Mouse (Mus musculus) urinary bladder, postnatal 4 days (tissue): ENCODE measurements at regions not wholly inside any gene's neighbourhood (a gene's known extent, or its start where the extent isn't known, plus 50 kb on each side); places are given as distances from the start of the nearest gene placed in this dataset.
"Not testable (repeated sequence)": the region's sequence is repeated elsewhere in the genome, so short reads cannot be mapped to it uniquely, and the experiment has no call there.

Experiments used
- DNase-seq, 2 experiments: peaks; one replicate each; pipeline ENCODE4 v3.0.0; 2021 to 2022; ENCODE audit warnings: low spot score in 2 of 2

DNA sequence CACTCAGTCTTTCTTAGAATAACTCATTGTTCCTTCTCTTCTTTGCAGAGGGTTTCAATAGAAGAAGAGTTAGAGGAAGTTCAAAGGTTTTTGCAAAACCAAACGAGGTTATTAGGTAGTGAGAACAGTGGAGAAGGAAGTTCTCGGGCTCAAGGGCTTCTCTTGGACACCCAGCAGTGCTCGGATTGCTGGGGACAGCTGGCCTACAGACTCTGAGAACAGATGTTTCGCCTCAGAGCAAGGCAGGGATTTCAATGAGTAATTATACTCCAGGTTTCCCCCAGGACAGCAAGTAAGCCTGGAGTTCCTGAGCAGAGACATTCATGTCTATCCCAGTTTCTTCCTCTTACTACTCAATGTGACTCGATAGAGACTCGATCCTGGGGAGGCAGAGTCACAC, 94.4 kb downstream of the Cd24a start:
- no peak for DNase-seq

DNA sequence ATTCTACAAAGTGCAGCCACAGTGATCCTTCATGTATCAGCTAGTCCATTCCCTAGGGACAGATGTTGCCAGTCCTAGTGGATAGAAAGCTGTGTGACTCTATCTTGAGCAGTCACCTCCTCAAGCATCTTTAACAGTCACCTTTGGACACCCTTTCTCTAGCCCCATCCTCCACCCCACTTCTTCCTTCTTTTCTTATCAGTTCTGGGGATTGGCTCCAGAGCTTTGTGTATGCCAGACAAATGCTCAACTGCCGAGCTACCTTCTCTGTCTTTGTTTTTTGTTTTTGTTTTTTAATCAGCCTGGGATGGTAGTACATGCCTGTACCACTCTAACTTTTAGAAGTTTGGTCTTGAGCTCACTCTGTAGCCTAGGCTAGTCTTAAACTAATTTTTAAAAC, 96.7 kb downstream of the Cd24a start:
- DNase-seq = no peak

DNA sequence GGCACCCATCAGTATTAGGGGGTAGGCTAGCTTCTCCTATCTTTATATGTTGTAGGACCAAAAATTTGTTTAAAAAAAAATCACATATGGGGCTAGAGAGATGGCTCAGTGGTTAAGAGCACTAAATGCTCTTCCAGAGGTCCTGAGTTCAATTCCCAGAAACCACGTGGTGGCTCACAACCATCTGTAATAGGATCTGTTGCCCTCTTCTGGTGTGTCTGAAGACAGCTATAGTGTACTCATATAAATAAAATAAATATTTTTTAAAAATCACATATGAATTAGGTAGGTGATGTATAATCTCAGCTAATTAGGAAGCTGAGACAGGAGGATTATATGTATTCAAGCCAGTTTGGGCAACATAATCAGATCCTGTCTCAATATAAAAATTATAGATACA, 97.4 kb downstream of the Cd24a start:
- not testable (repeated sequence) for DNase-seq

DNA sequence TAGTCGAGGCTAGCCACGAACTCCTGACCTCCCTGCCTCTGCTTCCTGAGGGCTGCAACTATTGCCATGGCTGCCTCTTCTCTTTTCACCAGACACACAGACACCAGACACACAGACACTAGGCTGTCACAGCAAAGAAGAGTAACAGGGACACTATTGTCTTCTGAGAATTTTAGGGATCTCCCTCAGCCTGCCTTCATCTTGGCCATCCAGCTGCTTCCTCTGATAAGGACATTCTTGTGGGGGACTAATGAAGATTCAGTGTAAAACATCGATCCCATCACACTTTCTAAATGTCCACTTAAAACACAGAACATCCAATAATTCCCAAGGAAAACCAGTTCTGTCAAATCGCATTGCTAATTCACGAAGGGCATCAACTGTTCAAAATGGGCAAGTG, 98.2 kb downstream of the Cd24a start:
- no peak for DNase-seq

DNA sequence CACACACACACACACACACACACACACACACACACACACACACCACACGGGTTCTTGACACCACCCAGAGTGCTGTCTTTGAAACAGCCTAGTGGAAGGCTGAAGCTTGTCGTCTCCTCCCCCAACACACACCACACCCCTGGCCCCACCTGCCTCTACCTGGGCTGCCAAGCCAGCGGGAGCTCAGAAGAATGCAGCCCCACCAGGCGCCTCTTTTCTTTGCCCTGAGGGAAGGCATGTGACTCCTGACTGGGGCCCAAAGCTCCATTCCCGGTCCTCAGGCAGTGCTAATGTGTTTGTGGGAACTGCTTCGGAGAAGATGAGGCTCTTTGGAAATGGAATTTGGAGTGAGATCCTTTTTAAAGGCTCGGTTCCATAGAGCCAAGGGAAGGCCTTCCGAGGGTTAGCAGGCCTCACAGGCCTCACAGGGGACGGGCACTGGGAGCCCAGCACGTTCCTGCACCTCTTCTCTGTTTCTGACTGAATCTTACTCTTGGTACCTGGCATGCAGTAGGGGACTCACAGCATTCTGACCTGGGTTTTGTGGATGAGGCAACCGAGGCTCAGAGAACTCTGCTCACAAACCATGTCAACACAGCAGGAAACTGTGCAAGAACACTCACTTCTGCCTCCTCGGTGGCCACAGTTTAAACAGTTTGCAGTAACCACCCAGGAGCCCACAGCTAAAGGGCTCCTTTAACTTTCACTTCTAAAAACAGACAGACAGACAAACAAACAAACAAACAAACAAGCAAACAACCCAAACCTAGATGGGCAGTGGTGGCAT, 106.4 kb downstream of the Cd24a start:
- DNase-seq = no peak

DNA sequence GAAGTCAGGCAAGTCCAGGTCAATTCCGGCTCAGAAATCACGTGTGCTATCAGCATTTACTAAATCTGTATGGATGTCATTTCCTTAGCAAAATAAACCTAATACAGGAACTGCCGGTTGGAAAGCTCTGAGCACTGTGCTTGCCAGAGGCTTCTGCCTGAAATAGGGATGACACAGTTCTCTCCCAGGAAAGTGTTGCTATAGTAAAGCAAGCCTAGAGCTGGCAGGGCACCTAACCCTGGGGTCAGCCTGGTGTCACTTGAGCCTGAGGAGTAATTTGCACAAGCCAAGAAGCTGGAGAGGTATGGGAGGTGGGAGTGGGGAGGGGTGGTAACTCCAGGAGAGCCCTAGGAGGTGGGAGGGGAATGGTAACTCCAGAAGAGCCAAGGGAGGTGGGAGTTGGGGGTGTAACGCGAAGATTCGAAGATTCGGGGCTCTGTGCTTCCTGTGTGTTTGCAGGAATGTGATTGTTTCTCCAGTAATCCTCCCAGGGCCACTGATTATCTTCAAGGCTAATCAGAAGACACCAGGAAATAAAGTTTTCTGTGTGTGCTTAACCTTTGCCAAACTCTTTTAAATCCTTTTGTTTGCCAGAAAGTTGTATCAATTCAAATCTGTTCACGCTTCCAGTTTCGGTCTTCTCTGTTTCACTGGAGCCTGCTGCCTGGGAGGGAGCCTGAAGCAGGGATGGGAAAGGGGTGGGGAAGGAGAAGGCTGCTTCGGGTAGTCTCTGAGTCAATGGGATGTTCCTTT, 111.3 kb downstream of the Cd24a start:
- no peak for DNase-seq

DNA sequence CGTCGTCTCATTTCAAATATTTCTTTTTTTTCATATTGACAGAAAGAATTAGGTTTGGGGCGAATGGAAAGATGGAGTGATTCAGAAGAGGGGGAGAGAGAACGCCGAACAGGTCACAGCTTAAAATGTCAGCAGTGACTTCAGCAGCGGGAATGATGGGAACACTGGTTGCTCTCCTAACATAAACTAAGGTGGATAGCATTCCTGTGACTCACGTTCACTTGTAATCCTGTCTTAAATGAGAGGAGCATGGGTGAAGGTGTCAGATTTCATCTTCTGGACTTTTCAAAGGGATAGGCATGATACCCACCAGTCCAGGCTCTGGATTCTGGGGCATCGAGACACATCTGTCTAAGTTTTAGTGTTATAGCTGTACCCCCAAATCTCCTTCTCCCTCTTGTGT, 111.8 kb downstream of the Cd24a start:
- no peak for DNase-seq

DNA sequence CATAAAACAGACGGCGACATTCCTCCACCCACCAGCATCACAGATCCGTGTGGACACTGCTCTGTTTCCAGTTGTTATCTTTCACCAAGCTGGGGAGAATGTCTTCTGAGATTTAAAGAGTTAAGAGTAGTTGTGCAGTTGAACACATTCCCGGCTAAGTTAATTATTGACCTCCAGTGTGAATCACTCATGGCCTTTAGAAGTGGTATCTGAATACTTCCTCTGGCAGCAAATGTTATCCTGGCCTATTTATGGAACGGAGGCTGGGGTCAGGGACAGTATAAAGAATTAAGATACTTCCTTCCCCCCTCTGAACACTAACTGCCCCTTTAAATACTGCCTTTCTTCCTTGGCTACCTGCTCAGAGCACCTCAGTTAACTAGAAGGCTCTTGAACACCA, 115.9 kb downstream of the Cd24a start:
- no peak for DNase-seq

DNA sequence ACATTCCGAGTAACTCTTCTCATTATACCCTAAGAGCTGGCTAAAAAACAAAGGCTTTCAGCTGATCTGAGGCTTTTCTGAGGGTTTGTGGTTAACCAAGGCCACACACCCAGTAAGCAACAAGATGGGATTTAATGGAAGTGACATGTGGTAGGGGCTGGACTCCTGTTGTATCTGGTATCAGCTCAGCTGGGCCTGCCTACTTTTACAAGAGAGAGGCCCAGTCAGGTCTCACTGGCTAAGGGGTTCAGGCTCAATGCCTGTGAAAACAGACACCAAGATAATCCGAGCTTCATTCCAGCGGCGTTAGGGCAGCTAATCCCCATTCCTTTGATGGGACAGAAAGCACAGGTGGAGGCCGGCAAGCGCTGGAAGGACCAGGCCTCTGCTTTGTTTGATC, 116.4 kb downstream of the Cd24a start:
- no peak for DNase-seq

DNA sequence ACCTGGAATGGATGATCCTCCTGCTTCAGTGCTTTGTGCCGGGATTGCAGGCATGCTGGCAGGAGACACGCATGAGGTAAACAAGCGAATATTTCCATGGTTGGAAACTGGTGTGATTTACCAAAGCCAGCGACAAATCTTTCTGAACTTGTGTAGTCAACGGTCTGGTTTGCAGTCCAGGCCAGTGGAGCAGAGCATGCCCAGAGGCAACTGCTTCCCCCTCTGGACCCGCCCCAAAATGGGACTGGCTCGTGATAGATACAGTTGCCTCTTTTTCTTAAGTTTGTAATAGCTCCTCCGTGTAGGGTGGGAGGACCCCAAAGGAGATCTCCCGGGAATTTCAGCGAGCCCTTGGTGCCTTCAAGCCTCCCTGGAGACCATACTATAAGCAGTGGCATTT, 117.4 kb downstream of the Cd24a start:
- no peak for DNase-seq

DNA sequence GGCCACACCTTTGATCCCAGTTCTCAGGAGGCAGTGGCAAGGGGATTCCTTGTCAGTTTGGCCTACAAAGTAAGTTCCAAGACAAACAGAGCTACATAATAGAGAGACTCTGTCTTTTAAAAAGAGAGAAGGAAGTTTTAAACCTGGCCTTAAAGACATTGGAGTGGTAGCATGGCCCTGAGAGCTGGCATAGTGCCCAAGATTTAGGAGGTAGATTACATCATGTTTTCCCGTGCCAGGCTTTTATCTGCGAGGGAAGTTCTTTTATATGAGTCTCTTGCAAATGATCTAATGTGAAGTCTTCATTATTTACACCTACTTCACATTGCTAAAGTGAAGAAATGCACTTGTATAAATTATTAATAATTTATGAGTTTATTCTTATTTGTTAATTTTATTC, 119.8 kb downstream of the Cd24a start:
- DNase-seq = no peak

DNA sequence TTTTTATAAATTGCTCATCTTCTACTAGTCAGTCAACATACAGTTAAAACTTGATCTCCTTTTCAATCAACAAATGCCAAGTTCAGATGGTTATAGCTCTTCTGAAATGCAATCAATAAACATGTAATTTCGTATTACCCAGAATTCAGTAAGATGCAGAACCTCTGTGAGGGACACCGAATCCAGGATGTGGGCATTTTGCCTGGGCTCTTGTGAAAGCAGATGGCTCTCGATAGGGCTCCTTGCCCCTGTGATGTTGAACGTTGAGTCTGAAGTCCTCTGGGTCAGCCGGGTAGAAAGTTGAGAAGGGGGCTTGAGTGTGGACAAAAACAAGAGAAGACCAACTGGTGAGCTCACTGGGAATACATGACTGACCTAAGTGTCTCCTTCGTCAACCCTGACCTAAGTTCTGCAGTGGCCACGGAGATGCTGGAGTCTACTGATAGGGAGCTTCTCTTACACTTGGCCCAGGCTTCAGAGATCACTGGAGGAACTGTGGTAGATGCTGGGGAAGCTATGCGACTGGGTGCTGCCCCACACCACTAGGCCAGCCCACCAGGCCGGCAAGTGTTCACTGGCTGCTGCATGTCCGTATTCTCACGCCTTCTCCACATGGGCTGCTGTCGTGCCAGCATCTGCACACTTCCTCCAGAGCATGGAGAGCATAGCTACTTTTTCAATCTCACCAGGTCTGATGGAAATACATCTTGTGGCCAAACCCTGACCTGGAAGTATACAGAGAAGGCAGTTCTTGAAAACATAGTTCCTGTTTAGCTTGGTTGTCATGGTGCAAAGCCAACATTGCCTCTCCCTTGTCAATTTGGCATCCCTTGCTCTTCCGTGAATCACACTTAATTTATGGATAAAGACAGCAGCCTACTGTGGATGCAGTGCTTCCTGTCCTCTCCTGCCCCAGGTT, 122.5 kb downstream of the Cd24a start:
- no peak for DNase-seq

DNA sequence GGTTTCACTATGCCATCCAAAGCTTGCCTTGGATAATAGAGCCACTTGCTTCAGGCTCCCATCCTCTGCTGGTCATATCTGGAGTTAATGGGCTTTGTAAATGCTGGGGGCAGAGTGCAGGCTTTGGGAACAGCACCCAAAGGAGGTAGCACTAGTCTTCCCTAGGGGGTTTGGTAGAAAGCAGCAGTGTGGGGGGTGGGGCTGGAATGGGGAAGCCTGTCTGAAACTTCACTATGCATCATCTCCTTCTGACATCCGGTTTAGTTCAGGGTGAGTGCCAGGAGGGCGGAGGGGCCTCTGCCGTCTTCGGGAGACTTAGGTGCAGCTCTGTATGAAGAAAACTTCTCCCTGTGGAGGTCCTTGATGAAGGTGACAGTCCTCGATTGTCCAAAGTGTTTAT, 124.8 kb downstream of the Cd24a start:
- no peak for DNase-seq

DNA sequence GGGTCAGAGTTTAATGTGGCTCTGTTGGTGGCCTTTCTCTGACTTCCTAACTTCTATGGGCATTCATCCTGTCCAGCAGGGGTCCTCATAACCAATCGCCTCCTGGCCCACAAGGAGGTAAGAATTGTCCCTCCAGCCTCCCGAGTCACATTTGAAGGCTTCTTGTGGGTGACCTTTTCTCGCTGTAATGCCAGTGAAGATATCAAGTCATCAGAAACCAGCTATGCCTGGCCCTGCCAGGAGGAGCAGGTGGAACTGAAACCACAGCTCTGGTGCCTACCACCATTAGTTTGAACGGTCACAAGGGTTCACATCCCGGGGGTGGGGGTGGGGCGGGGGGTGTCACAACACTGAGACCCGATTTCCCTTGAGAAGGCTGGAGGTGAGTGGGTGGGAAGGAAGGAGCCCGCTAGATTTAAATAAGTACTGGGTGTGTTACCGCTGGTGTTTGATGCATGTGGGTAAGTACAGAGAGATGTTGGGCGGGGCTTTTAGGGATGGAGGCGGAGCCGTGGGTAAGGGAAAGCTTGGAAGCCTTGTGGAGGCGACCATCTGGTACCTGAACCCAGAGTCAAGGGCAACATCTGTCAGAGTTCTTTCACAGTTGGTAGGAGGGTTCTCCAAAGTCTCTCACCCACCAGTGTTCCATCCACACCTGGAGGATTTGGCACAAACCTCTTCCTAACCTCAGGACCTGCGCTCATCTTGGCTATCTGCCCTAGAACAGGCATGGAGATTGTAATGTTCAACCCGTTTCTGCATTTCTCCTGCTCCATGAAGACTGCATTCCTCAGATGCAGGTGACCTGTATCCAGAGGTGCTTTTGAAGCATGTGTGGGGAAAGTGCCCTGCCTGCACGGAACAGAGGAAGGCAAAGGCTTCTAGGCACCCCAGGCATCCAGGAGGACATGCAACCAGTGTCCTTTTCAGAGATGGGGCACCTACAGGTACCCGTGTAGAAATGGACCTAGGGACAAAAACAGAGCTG, 128.2 kb downstream of the Cd24a start:
- no peak for DNase-seq

DNA sequence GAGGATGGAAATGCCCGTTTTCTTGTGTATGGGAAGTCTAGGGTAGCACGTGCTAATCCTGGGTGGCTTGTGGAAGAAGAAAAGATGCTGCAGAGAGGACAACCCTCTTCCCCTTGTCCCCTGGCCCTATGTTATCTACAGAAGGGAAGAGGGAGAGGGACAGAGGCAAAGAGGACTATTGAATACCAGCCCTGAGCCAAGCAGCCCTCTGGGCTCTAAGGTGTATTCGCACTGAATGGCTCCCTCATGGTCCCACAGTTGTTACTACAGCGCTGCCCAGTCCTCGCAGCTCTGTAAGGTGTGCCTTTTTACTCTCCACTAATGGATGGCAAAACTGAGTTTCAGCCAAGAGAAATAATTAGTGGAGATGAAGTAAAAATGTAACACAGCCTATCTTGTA, 128.9 kb downstream of the Cd24a start:
- DNase-seq = no peak

DNA sequence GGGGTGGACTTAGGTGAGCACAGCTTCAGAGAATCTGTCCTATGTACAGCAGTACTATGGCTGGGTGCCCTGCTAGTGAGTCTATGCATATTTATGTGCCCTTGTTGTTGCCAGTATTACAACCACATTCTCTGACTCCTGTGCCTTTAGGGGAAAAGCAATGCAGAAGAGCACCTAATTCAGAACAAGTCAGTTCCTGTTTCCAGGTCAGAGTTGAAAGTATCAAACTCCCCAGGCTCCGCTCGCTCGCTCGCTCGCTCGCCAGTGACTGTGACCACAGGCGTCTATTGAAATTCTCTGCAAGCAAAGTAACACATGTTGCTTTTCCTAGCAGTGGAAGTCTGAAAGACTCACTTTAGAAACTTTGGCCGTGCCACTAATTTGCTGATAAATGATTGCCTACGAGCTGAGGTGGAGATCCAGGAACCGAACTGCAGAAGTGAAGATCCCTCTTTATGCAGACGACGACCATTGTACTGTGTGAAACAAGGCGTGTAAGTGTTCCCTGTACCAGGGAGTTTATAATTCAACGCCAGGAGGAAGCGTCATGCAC, 129.8 kb downstream of the Cd24a start:
- DNase-seq = no peak

DNA sequence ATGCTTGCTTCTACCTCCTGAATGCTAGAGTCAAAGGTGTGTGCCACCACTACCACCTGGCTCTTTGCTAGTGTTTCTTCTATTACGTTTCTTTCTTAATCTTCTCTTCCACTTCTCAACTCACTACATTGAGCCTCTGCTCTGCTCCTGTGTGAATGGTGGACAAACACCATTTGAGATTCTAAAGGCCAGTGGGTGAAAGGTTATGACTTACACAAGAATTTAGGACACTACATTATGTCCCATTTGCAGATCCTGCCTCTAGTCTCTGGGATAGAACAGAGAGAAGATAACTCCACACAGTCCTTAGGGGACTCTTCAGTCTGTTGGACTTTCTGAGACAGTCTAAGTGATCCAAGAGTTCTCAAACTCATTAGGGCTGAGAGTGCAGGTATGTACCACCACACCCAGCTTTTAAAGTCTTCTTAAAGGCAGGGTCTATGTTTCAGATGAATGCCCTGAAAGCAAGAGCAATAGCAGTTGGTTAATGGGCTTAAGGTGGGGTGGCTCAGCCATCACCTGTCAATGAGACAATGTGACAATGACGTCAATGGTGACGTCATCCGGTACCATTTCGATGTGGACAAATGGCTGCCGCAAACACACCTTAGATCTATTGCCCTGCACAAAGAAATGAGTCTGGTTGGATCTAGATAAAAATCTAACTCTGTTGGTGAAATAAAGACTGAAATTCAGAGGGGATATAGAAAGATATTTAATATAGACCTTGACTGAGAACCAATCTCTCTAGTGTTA, 131.4 kb downstream of the Cd24a start:
- DNase-seq = no peak

DNA sequence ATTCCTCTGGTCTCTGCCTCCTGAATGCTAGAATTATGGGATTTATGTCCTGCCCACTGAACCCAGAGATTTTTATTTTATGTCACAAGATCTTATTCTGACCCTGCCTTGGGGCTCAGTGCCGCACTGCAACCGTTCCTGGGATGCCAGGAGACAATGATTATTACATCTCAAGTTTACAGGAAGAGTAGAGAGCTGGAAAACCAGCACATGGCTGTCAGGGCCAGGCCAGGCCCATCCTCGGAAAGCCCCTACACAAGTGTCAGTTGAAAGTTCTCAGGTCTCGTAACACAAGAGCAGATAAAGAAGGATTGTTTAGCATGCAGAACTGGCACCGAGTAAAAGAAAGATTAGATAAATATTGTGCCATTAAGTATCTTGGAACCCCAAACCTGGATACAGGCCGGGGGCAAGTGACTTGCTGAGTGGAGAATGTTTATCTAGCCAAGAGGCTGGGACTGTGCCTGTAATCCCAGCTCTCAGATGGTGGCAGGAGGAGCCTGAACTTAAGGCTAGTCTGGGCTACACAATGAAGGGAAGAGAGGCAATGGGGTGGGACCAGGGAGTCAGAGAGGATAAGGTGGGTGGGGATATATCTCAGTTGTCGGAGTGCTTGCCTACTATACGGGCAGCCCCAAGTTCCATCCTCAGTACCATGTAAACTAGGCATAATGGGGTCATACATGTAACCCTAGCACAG, 132.3 kb downstream of the Cd24a start:
- no peak for DNase-seq

DNA sequence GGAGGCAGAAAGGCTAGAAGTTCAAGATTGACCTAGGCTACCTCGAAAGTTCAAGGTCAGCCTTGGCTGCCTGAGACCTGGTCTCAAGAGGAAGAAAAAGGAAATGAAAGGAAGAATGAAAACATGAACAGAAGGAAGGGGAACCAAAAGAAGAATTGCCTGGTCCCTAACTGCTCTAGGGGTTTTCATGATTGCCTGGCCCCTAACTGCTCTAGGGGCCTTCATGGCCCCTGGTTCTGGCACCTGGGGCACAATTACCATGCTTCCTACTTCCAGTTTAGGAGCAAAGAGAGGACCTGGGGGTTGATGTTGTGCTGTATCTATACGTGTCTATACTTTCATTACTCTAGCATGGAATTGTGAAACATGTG, 132.8 kb downstream of the Cd24a start:
- DNase-seq = no peak

DNA sequence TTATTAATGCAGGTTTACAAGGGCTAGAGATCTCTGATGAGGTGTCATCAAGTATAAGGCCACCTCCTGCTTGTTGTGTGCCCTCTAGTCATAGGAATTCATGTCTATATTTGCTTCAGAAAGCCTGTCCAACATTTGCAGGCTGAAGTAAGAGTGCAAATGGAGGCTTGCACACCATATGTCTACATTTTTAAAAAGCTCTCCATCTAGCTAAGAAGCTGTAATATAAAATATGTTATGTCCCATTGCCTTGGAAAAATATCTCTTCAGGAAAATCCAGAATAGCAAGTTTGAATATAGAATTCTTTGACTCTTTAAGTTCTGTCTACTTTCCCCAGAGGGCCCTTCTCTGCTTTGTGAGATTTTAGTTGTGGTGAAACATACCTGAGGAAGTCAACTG, 134.6 kb downstream of the Cd24a start:
- no peak for DNase-seq
